Mouse (Mus musculus): ENCODE measurements around the gene Cyp2d10. TPM values are rescaled to one million over a fixed set of nuclear protein-coding genes. Genes with fewer than 3 reads are reported as not detected.
"Not testable (repeated sequence)": the region's sequence is repeated elsewhere in the genome, so short reads cannot be mapped to it uniquely, and the experiment has no call there.

Cyp2d10 gene
- polyA plus RNA-seq (2015; fragmentation: Nextera tagmentation; extraction: Ambion mirVana), result 72.1 and 86.0 TPM in 2 replicates

- H3K36me3 ChIP-seq (ENCODE audit: control insufficient read depth, insufficient read depth), result no peaks in the 10 kb centered on the region
- peak within 1 kb of the TSS; percentile 32 for H3K4me2 ChIP-seq (ENCODE audit: low read depth, low read length)
Observed at GRCm38 (mm10) chr15:82406981-82407380, at the start of gene Cyp2d10. Gene Cyp2d10 (minus strand): TSS chr15:82407195.

GRCm38 (mm10) chr15:82456086-82456790 lies 49.2 kb upstream of the Cyp2d10 start:
- not testable (repeated sequence) for H3K4me1 ChIP-seq (ENCODE audit: control insufficient read depth, low read depth, low read length); ATAC-seq (ENCODE audit: low read depth); H3K9ac ChIP-seq (ENCODE audit: low read depth, low read length); H3K27ac ChIP-seq (ENCODE audit: low read length); H3K4me3 ChIP-seq (ENCODE audit: low read depth, low read length); H3K9me3 ChIP-seq (replicated peaks; ENCODE audit: control insufficient read depth, low read length); H3K36me3 ChIP-seq (ENCODE audit: control insufficient read depth, insufficient read depth); H3K4me2 ChIP-seq (ENCODE audit: low read depth, low read length); H3K27me3 ChIP-seq (ENCODE audit: control insufficient read depth, insufficient read depth, low read depth, low read length)
- 60% methylated on average over 6 of the region's 6 CpGs for WGBS (ENCODE audit: insufficient replicate concordance)

More at GRCm38 (mm10) chr15:82406981-82407380, at the start of gene Cyp2d10:
- no peaks in the 10 kb centered on the region for H3K27me3 ChIP-seq (ENCODE audit: control insufficient read depth, insufficient read depth, low read depth, low read length)
- H3K27ac ChIP-seq (ENCODE audit: low read length), result no peak within 1 kb of the TSS; the same call in 1 of the 2 replicates
- no peaks in the 10 kb centered on the region for H3K9me3 ChIP-seq (replicated peaks; ENCODE audit: control insufficient read depth, low read length)
- H3K9ac ChIP-seq (ENCODE audit: low read depth, low read length), result peak within 1 kb of the TSS; percentile 38
- peaks cover 2% of the 10 kb centered on the region; the same call in 1 of the 2 replicates for H3K4me1 ChIP-seq (ENCODE audit: control insufficient read depth, low read depth, low read length)
- peak; percentile 84 for ATAC-seq (ENCODE audit: low read depth)
- whole genome bisulfite sequencing (ENCODE audit: insufficient replicate concordance), result 72% methylated on average over 6 of the region's 6 CpGs
- H3K4me3 ChIP-seq (ENCODE audit: low read depth, low read length), result peak within 1 kb of the TSS; percentile 42

- H3K27ac ChIP-seq (ENCODE audit: low read length); H3K9me3 ChIP-seq (replicated peaks; ENCODE audit: control insufficient read depth, low read length); H3K4me1 ChIP-seq (ENCODE audit: control insufficient read depth, low read depth, low read length); ATAC-seq (ENCODE audit: low read depth); H3K4me2 ChIP-seq (ENCODE audit: low read depth, low read length); H3K9ac ChIP-seq (ENCODE audit: low read depth, low read length); H3K36me3 ChIP-seq (ENCODE audit: control insufficient read depth, insufficient read depth); H3K27me3 ChIP-seq (ENCODE audit: control insufficient read depth, insufficient read depth, low read depth, low read length); H3K4me3 ChIP-seq (ENCODE audit: low read depth, low read length): not testable (repeated sequence)
- 56% methylated on average over 6 of the region's 6 CpGs for WGBS (ENCODE audit: insufficient replicate concordance)
Observed at GRCm38 (mm10) chr15:82453501-82453900, 46.5 kb upstream of the Cyp2d10 start.

- ATAC-seq (ENCODE audit: low read depth), result peak; percentile 14; the same call in 1 of the 2 replicates
Observed at GRCm38 (mm10) chr15:82452133-82452532, 45.1 kb upstream of the Cyp2d10 start.

GRCm38 (mm10) chr15:82450045-82450444 lies 43.0 kb upstream of the Cyp2d10 start:
- 31% methylated on average over 2 of the region's 2 CpGs for WGBS (ENCODE audit: insufficient replicate concordance)
- H3K4me1 ChIP-seq (ENCODE audit: control insufficient read depth, low read depth, low read length); H3K4me2 ChIP-seq (ENCODE audit: low read depth, low read length); H3K9ac ChIP-seq (ENCODE audit: low read depth, low read length); H3K27me3 ChIP-seq (ENCODE audit: control insufficient read depth, insufficient read depth, low read depth, low read length); H3K27ac ChIP-seq (ENCODE audit: low read length); H3K9me3 ChIP-seq (replicated peaks; ENCODE audit: control insufficient read depth, low read length); H3K36me3 ChIP-seq (ENCODE audit: control insufficient read depth, insufficient read depth); H3K4me3 ChIP-seq (ENCODE audit: low read depth, low read length): not testable (repeated sequence)
- ATAC-seq (ENCODE audit: low read depth), result peak; percentile 83

More at GRCm38 (mm10) chr15:82452133-82452532, 45.1 kb upstream of the Cyp2d10 start:
- not testable (repeated sequence) for H3K27me3 ChIP-seq (ENCODE audit: control insufficient read depth, insufficient read depth, low read depth, low read length); H3K4me3 ChIP-seq (ENCODE audit: low read depth, low read length); H3K9ac ChIP-seq (ENCODE audit: low read depth, low read length); H3K4me1 ChIP-seq (ENCODE audit: control insufficient read depth, low read depth, low read length); H3K4me2 ChIP-seq (ENCODE audit: low read depth, low read length); H3K9me3 ChIP-seq (replicated peaks; ENCODE audit: control insufficient read depth, low read length); H3K36me3 ChIP-seq (ENCODE audit: control insufficient read depth, insufficient read depth); H3K27ac ChIP-seq (ENCODE audit: low read length)
- WGBS (ENCODE audit: insufficient replicate concordance), result 45% methylated on average over 1 of the region's 1 CpGs

GRCm38 (mm10) chr15:82445196-82445595 lies 38.2 kb upstream of the Cyp2d10 start:
- no peak overlapping the region for H3K4me3 ChIP-seq (ENCODE audit: low read depth, low read length)
- no peaks in the 10 kb centered on the region for H3K27me3 ChIP-seq (ENCODE audit: control insufficient read depth, insufficient read depth, low read depth, low read length)
- no peak overlapping the region for H3K27ac ChIP-seq (ENCODE audit: low read length)
- ATAC-seq (ENCODE audit: low read depth), result no peak
- WGBS (ENCODE audit: insufficient replicate concordance), result 62% methylated on average over 8 of the region's 8 CpGs
- H3K9me3 ChIP-seq (replicated peaks; ENCODE audit: control insufficient read depth, low read length), result no peaks in the 10 kb centered on the region
- H3K9ac ChIP-seq (ENCODE audit: low read depth, low read length), result no peak overlapping the region
- H3K4me2 ChIP-seq (ENCODE audit: low read depth, low read length), result no peak overlapping the region
- H3K36me3 ChIP-seq (ENCODE audit: control insufficient read depth, insufficient read depth), result no peaks in the 10 kb centered on the region
- H3K4me1 ChIP-seq (ENCODE audit: control insufficient read depth, low read depth, low read length), result no peaks in the 10 kb centered on the region

- H3K27me3 ChIP-seq (ENCODE audit: control insufficient read depth, insufficient read depth, low read depth, low read length), result no peaks in the 10 kb centered on the region
- H3K9ac ChIP-seq (ENCODE audit: low read depth, low read length), result no peak overlapping the region
- H3K9me3 ChIP-seq (replicated peaks; ENCODE audit: control insufficient read depth, low read length), result no peaks in the 10 kb centered on the region
- H3K4me3 ChIP-seq (ENCODE audit: low read depth, low read length), result no peak overlapping the region
- no peak for ATAC-seq (ENCODE audit: low read depth)
- H3K27ac ChIP-seq (ENCODE audit: low read length), result no peak overlapping the region
- H3K36me3 ChIP-seq (ENCODE audit: control insufficient read depth, insufficient read depth), result no peaks in the 10 kb centered on the region
- 65% methylated on average over 3 of the region's 3 CpGs for WGBS (ENCODE audit: insufficient replicate concordance)
- no peak overlapping the region for H3K4me2 ChIP-seq (ENCODE audit: low read depth, low read length)
- H3K4me1 ChIP-seq (ENCODE audit: control insufficient read depth, low read depth, low read length), result no peaks in the 10 kb centered on the region
Observed at GRCm38 (mm10) chr15:82443658-82444057, 36.7 kb upstream of the Cyp2d10 start.

GRCm38 (mm10) chr15:82437975-82438617 lies 31.1 kb upstream of the Cyp2d10 start:
- no peak overlapping the region for H3K4me2 ChIP-seq (ENCODE audit: low read depth, low read length)
- 0 out of 2 replicates have a peak, but pooled peaks have one; percentile 30 for ATAC-seq (ENCODE audit: low read depth)
- H3K27ac ChIP-seq (ENCODE audit: low read length), result no peak overlapping the region
- no peaks in the 10 kb centered on the region for H3K9me3 ChIP-seq (replicated peaks; ENCODE audit: control insufficient read depth, low read length)
- 43% methylated on average over 5 of the region's 5 CpGs for WGBS (ENCODE audit: insufficient replicate concordance)
- H3K9ac ChIP-seq (ENCODE audit: low read depth, low read length), result no peak overlapping the region
- H3K36me3 ChIP-seq (ENCODE audit: control insufficient read depth, insufficient read depth), result no peaks in the 10 kb centered on the region
- no peaks in the 10 kb centered on the region for H3K4me1 ChIP-seq (ENCODE audit: control insufficient read depth, low read depth, low read length)
- H3K4me3 ChIP-seq (ENCODE audit: low read depth, low read length), result no peak overlapping the region
- no peaks in the 10 kb centered on the region for H3K27me3 ChIP-seq (ENCODE audit: control insufficient read depth, insufficient read depth, low read depth, low read length)

GRCm38 (mm10) chr15:82435606-82436005 lies 28.6 kb upstream of the Cyp2d10 start:
- Histone ChIP-seq H3K9me3 (replicated peaks; ENCODE audit: control insufficient read depth, low read length) (no peaks in the 10 kb centered on the region), H3K4me3 (ENCODE audit: low read depth, low read length) (no peak overlapping the region), H3K9ac (ENCODE audit: low read depth, low read length) (no peak overlapping the region), H3K4me1 (ENCODE audit: control insufficient read depth, low read depth, low read length) (no peaks in the 10 kb centered on the region), H3K4me2 (ENCODE audit: low read depth, low read length) (no peak overlapping the region), H3K36me3 (ENCODE audit: control insufficient read depth, insufficient read depth) (no peaks in the 10 kb centered on the region), H3K27ac (ENCODE audit: low read length) (no peak overlapping the region), H3K27me3 (ENCODE audit: control insufficient read depth, insufficient read depth, low read depth, low read length) (no peaks in the 10 kb centered on the region)
- ATAC-seq (ENCODE audit: low read depth), result no peak
- WGBS (ENCODE audit: insufficient replicate concordance), result 60% methylated on average over 2 of the region's 2 CpGs
